In the genomic region with DNA sequence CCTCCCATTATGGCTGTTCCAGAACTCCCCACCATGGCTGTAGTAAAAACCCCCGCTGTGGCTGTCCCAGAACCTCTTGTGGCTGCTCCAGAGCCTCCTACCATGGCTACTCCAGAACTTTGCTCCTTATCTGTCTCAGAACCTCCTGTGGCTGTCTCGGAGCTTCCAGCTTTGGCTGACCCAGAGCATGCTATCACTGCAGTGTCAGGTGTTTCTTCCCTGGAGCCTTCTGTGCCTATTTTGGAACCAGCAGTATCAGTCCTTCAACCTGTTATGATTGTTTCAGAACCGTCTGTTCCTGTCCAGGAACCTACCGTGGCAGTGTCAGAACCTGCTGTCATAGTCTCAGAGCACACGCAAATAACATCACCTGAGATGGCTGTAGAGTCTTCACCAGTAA, we compare ENCODE assay signal across 23 mouse cellular contexts. TPM values are rescaled to one million over a fixed set of nuclear protein-coding genes. Genes with fewer than 3 reads are reported as not detected.
DNase-seq lines count a peak whose midpoint lies in the region; ATAC-seq and TF ChIP-seq lines count a peak whose summit lies in the region.
"Had no signal": no experiment of that assay in that cellular context is flagged by ENCODE, and none has a peak within 500 bp of the region (broad histone marks: within the 10 kb centered on the region; RNA-seq: fewer than 3 reads in every experiment).

No protein-coding gene starts in this region.

- TF ChIP-seq RAD21 in CH12.LX (IDR thresholded peaks at IDR 0.05; ENCODE audit: low read depth, low read length) (no peak), MEL (IDR thresholded peaks at IDR 0.05; ENCODE audit: low read depth, low read length) (no peak)

- in situ Hi-C loops in CH12.LX (cut with MboI; ENCODE audit: low pct_ligation_motif_present, low pct_unique_long_range_greater_than_20kb, low sequenced_read_pairs): no loop called here

- 94% methylated on average over 5 of the region's 5 CpGs for WGBS in intestine, postnatal 0 days
- 95% methylated on average over 5 of the region's 5 CpGs for WGBS in intestine, embryonic 16.5 days
- 92% methylated on average over 5 of the region's 5 CpGs for WGBS in liver, postnatal 0 days (ENCODE audit: insufficient replicate concordance)
- 92% methylated on average over 5 of the region's 5 CpGs for WGBS in liver, embryonic 11.5 days

- no peak for DNase-seq in liver, postnatal 0 days
- no peak for DNase-seq in liver, embryonic 11.5 days (ENCODE audit: low spot score)
- DNase-seq in CH12.LX (ENCODE audit: extremely low read depth): no peak
- no peak for DNase-seq in MEL (ENCODE audit: low read depth, low spot score)
- no peak for DNase-seq in left cerebral cortex, postnatal 4 days
- DNase-seq: adrenal gland, adult 2 months; adrenal gland, postnatal 10 days; adrenal gland, postnatal 25 days; cerebellum, adult 11 months; cerebellum, adult 18-20 months; cerebellum, adult 8-10 months; cerebellum, adult 9-11 months; cerebellum, postnatal 14 days; embryo, embryonic 11 days had no signal

- no peaks in the 10 kb centered on the region for H3K27me3 ChIP-seq in intestine, postnatal 0 days (replicated peaks; ENCODE audit: control insufficient read depth, insufficient read depth, low read length)
- no peaks in the 10 kb centered on the region for H3K27me3 ChIP-seq in intestine, embryonic 16.5 days (replicated peaks; ENCODE audit: control insufficient read depth, insufficient read depth, low read length)
- no peaks in the 10 kb centered on the region for H3K27me3 ChIP-seq in liver, postnatal 0 days (ENCODE audit: insufficient read depth, low read length)
- H3K27me3 ChIP-seq in liver, embryonic 11.5 days (replicated peaks; ENCODE audit: control insufficient read depth, insufficient read depth, low read length): no peaks in the 10 kb centered on the region
- H3K27me3 ChIP-seq in CH12.LX (replicated peaks) (no peaks in the 10 kb centered on the region), MEL (ENCODE audit: control insufficient read depth in 1 of 2, insufficient read depth in 2 of 2, low read length in 2 of 2) (no peaks in the 10 kb centered on the region)
- H3K27me3 ChIP-seq: embryonic facial prominence, embryonic 13.5 days; embryonic facial prominence, embryonic 15.5 days; forebrain, embryonic 12.5 days had no signal

- H3K36me3 ChIP-seq in intestine, postnatal 0 days (ENCODE audit: control insufficient read depth, insufficient read depth): peaks cover 90% of the 10 kb centered on the region
- H3K36me3 ChIP-seq in intestine, embryonic 16.5 days (ENCODE audit: control insufficient read depth, insufficient read depth, low read length): peaks cover 58% of the 10 kb centered on the region
- H3K36me3 ChIP-seq in liver, postnatal 0 days (replicated peaks; ENCODE audit: insufficient read depth, low read length): peaks cover 94% of the 10 kb centered on the region
- peaks cover 73% of the 10 kb centered on the region for H3K36me3 ChIP-seq in liver, embryonic 11.5 days (ENCODE audit: control insufficient read depth, insufficient read depth, low read length)
- H3K36me3 ChIP-seq in CH12.LX (replicated peaks in 1 of 2; ENCODE audit: control insufficient read depth in 1 of 2, insufficient read depth in 1 of 2, low read length in 1 of 2) (peaks cover 83 to 99% of the 10 kb centered on the region in 2 experiments), MEL (ENCODE audit: control insufficient read depth in 1 of 2, insufficient read depth in 2 of 2, low read length in 2 of 2) (peaks cover 6 to 65% of the 10 kb centered on the region in 2 experiments)

- no peak overlapping the region for H3K4me2 ChIP-seq in intestine, postnatal 0 days (replicated peaks; ENCODE audit: low read depth)
- no peak overlapping the region for H3K4me2 ChIP-seq in intestine, embryonic 16.5 days (ENCODE audit: low read depth, low read length)
- H3K4me2 ChIP-seq in liver, postnatal 0 days (ENCODE audit: low read depth, low read length): no peak overlapping the region
- H3K4me2 ChIP-seq in liver, embryonic 11.5 days: no peak overlapping the region
- H3K4me2 ChIP-seq in CH12.LX (ENCODE audit: insufficient read depth, low read depth, poor library complexity, severe bottlenecking): no peak overlapping the region
- H3K4me2 ChIP-seq: embryonic facial prominence, embryonic 13.5 days; embryonic facial prominence, embryonic 15.5 days; forebrain, embryonic 12.5 days had no signal

- no peak overlapping the region for H3K4me3 ChIP-seq in intestine, postnatal 0 days (ENCODE audit: low read depth, low read length)
- no peak overlapping the region for H3K4me3 ChIP-seq in intestine, embryonic 16.5 days (ENCODE audit: low read length)
- H3K4me3 ChIP-seq in liver, postnatal 0 days (ENCODE audit: low read depth, low read length): no peak overlapping the region
- H3K4me3 ChIP-seq in liver, embryonic 11.5 days (ENCODE audit: low read depth, low read length): no peak overlapping the region
- H3K4me3 ChIP-seq in CH12.LX (replicated peaks in 1 of 3; ENCODE audit: low read depth in 2 of 3, low read length in 2 of 3, poor library complexity in 1 of 3): no peak overlapping the region
- H3K4me3 ChIP-seq in MEL (ENCODE audit: control insufficient read depth in 1 of 2, insufficient read depth in 1 of 2, low read depth in 2 of 2, low read length in 2 of 2): no peak overlapping the region
- H3K4me3 ChIP-seq: embryonic facial prominence, embryonic 13.5 days; embryonic facial prominence, embryonic 15.5 days; erythroblast, embryonic 14.5 days; forebrain, embryonic 10.5 days; forebrain, embryonic 12.5 days had no signal

- TF ChIP-seq POLR2A in CH12.LX (IDR thresholded peaks at IDR 0.05; ENCODE audit: low read depth, low read length): no peak
- no peak for TF ChIP-seq POLR2A in MEL (IDR thresholded peaks at IDR 0.05; ENCODE audit: control insufficient read depth in 1 of 2, insufficient read depth in 1 of 2, low read depth in 1 of 2, low read length in 2 of 2, poor library complexity in 1 of 2)

- H3K9ac ChIP-seq in intestine, postnatal 0 days (ENCODE audit: low read depth, low read length): no peak overlapping the region
- no peak overlapping the region for H3K9ac ChIP-seq in intestine, embryonic 16.5 days (ENCODE audit: low read depth, low read length)
- H3K9ac ChIP-seq in liver, postnatal 0 days (replicated peaks): no peak overlapping the region
- no peak overlapping the region for H3K9ac ChIP-seq in liver, embryonic 11.5 days (ENCODE audit: low read depth, low read length)
- H3K9ac ChIP-seq in CH12.LX (ENCODE audit: insufficient read depth, low read depth) (no peak overlapping the region), MEL (ENCODE audit: control insufficient read depth, low read depth, low read length, poor library complexity, severe bottlenecking) (no peak overlapping the region)
- H3K9ac ChIP-seq: embryonic facial prominence, embryonic 13.5 days; embryonic facial prominence, embryonic 15.5 days; forebrain, embryonic 12.5 days had no signal

- no peak for ATAC-seq in intestine, postnatal 0 days
- ATAC-seq in intestine, embryonic 16.5 days: no peak
- ATAC-seq in liver, postnatal 0 days: peak; percentile 11; the same call in 1 of the 2 replicates
- no peak for ATAC-seq in liver, embryonic 11.5 days (replicated peaks; ENCODE audit: low FRiP score)
- ATAC-seq: forebrain, embryonic 14.5 days; forebrain, embryonic 16.5 days had no signal

- dilution Hi-C loops in CH12.LX (cut with MboI; ENCODE audit: extremely low pct_ligation_motif_present, extremely low pct_unique_long_range_greater_than_20kb, low sequenced_read_pairs): no loop called here

- intact Hi-C loops in left cerebral cortex, postnatal 4 days (cut with DNase I): no loop called here

- no peaks in the 10 kb centered on the region for H3K4me1 ChIP-seq in intestine, postnatal 0 days (replicated peaks; ENCODE audit: control insufficient read depth, insufficient read depth, low read length)
- H3K4me1 ChIP-seq in intestine, embryonic 16.5 days (ENCODE audit: control insufficient read depth, insufficient read depth, low read length): no peaks in the 10 kb centered on the region
- no peaks in the 10 kb centered on the region for H3K4me1 ChIP-seq in liver, postnatal 0 days (ENCODE audit: insufficient read depth)
- no peaks in the 10 kb centered on the region for H3K4me1 ChIP-seq in liver, embryonic 11.5 days (replicated peaks; ENCODE audit: control insufficient read depth, insufficient read depth, low read length)
- peaks cover 0 to 17% of the 10 kb centered on the region in 2 experiments; a peak in 2 of 4 replicates for H3K4me1 ChIP-seq in CH12.LX (ENCODE audit: control insufficient read depth in 1 of 2, insufficient read depth in 2 of 2)
- H3K4me1 ChIP-seq in MEL (ENCODE audit: control insufficient read depth in 1 of 2, insufficient read depth in 2 of 2, low read length in 2 of 2): no peaks in the 10 kb centered on the region
- H3K4me1 ChIP-seq: forebrain, embryonic 10.5 days had no signal

- TF ChIP-seq CTCF in intestine, postnatal 0 days (IDR thresholded peaks at IDR 0.05; ENCODE audit: low read depth): no peak
- no peak for TF ChIP-seq CTCF in liver, postnatal 0 days (IDR thresholded peaks at IDR 0.05; ENCODE audit: low read depth)
- TF ChIP-seq CTCF in CH12.LX (conservative IDR thresholded peaks at IDR 0.05 in 1 of 2, IDR thresholded peaks at IDR 0.05 in 1 of 2; ENCODE audit: low read depth in 2 of 2, low read length in 2 of 2): no peak
- no peak for TF ChIP-seq CTCF in MEL (IDR thresholded peaks at IDR 0.05 in 2 of 3, conservative IDR thresholded peaks at IDR 0.05 in 1 of 3; ENCODE audit: control insufficient read depth in 1 of 3, insufficient read depth in 1 of 3, low read depth in 2 of 3, low read length in 3 of 3, poor library complexity in 1 of 3, severe bottlenecking in 1 of 3)

- H3K79me2 ChIP-seq in CH12.LX (replicated peaks; ENCODE audit: control insufficient read depth, extremely low read depth, insufficient read depth, poor library complexity, severe bottlenecking) (peaks cover 93% of the 10 kb centered on the region), MEL (ENCODE audit: control insufficient read depth, insufficient read depth, low read length, poor library complexity) (peaks cover 71% of the 10 kb centered on the region)

- no peak for TF ChIP-seq EP300 in liver, postnatal 0 days (IDR thresholded peaks at IDR 0.05; ENCODE audit: low read depth)
- TF ChIP-seq EP300 in CH12.LX (IDR thresholded peaks at IDR 0.05; ENCODE audit: low read length) (no peak), MEL (IDR thresholded peaks at IDR 0.05; ENCODE audit: low read depth in 1 of 2, low read length in 2 of 2) (no peak)

- no peaks in the 10 kb centered on the region for H3K9me3 ChIP-seq in intestine, postnatal 0 days (ENCODE audit: control insufficient read depth)
- no peaks in the 10 kb centered on the region for H3K9me3 ChIP-seq in intestine, embryonic 16.5 days (ENCODE audit: control insufficient read depth, low read length)
- peaks cover 4% of the 10 kb centered on the region; the same call in 1 of the 2 replicates for H3K9me3 ChIP-seq in liver, postnatal 0 days (ENCODE audit: low read length)
- H3K9me3 ChIP-seq in liver, embryonic 11.5 days (ENCODE audit: control insufficient read depth, low read length): no peaks in the 10 kb centered on the region
- no peaks in the 10 kb centered on the region for H3K9me3 ChIP-seq in CH12.LX (replicated peaks; ENCODE audit: low read length)
- H3K9me3 ChIP-seq in MEL (replicated peaks; ENCODE audit: insufficient read depth, low read length): no peaks in the 10 kb centered on the region
- H3K9me3 ChIP-seq: embryonic facial prominence, embryonic 13.5 days; forebrain, embryonic 12.5 days had no signal

- peak overlapping the region; percentile 11; the same call in 1 of the 2 replicates for H3K27ac ChIP-seq in intestine, postnatal 0 days (ENCODE audit: low read depth, low read length)
- no peak overlapping the region for H3K27ac ChIP-seq in intestine, embryonic 16.5 days (ENCODE audit: low read length)
- no peak overlapping the region for H3K27ac ChIP-seq in liver, postnatal 0 days (ENCODE audit: low read depth)
- no peak overlapping the region for H3K27ac ChIP-seq in liver, embryonic 11.5 days (ENCODE audit: low read depth, low read length)
- H3K27ac ChIP-seq in CH12.LX (ENCODE audit: insufficient read depth, low read depth) (no peak overlapping the region), MEL (ENCODE audit: control insufficient read depth, low read depth, low read length) (no peak overlapping the region)
- H3K27ac ChIP-seq: embryonic facial prominence, embryonic 13.5 days; embryonic facial prominence, embryonic 15.5 days; forebrain, embryonic 10.5 days; forebrain, embryonic 12.5 days had no signal

RNA-seq across cellular contexts. Expression of gene Son, which starts 11.2 kb away (rescaled TPM):
- 71.1 and 83.4 TPM in 2 replicates for polyA plus RNA-seq in intestine, postnatal 0 days (2015; fragmentation: Nextera tagmentation; extraction: Ambion mirVana)
- polyA plus RNA-seq in intestine, embryonic 16.5 days (2015; fragmentation: Nextera tagmentation; extraction: Ambion mirVana): 69.8 and 76.6 TPM in 2 replicates
- polyA plus RNA-seq in liver, postnatal 0 days (2015; fragmentation: Nextera tagmentation; extraction: Ambion mirVana): 44.2 and 45.4 TPM in 2 replicates
- 90.9 and 101 TPM in 2 replicates for polyA plus RNA-seq in liver, embryonic 11.5 days (2014; fragmentation: Nextera tagmentation; extraction: Ambion mirVana)
- 126 and 152 TPM in 2 replicates for total RNA-seq in CH12.LX (2012; rRNA removed)
- total RNA-seq in CH12.LX (2014; rRNA removed): 206 and 235 TPM in 2 replicates
- 237 and 271 TPM in 2 replicates for polyA plus RNA-seq in CH12.LX (2012; ENCODE audit: insufficient read length, low read depth)
- 93.6 and 102 TPM in 2 replicates for total RNA-seq in MEL (2012; rRNA removed)
- polyA plus RNA-seq in MEL (2012; ENCODE audit: insufficient read depth in 1 of 2, insufficient read length in 2 of 2, low read depth in 1 of 2, low replicate concordance in 2 of 2, missing spikeins in 1 of 2): 100 to 1,000 TPM; 157 to 182 TPM
- 100 to 1,000 TPM; 252 to 257 TPM for total RNA-seq in left cerebral cortex, postnatal 4 days (2021)

RNA-seq across cellular contexts. Expression of gene Gart, which starts 11.7 kb away (rescaled TPM):
- polyA plus RNA-seq in intestine, postnatal 0 days (2015; fragmentation: Nextera tagmentation; extraction: Ambion mirVana): 19.0 and 23.8 TPM in 2 replicates
- 85.2 and 99.7 TPM in 2 replicates for polyA plus RNA-seq in intestine, embryonic 16.5 days (2015; fragmentation: Nextera tagmentation; extraction: Ambion mirVana)
- polyA plus RNA-seq in liver, postnatal 0 days (2015; fragmentation: Nextera tagmentation; extraction: Ambion mirVana): 30.3 and 33.4 TPM in 2 replicates
- 227 and 251 TPM in 2 replicates for polyA plus RNA-seq in liver, embryonic 11.5 days (2014; fragmentation: Nextera tagmentation; extraction: Ambion mirVana)
- total RNA-seq in CH12.LX (2012; rRNA removed): 517 and 601 TPM in 2 replicates
- total RNA-seq in CH12.LX (2014; rRNA removed): 347 and 356 TPM in 2 replicates
- polyA plus RNA-seq in CH12.LX (2012; ENCODE audit: insufficient read length, low read depth): 722 and 821 TPM in 2 replicates
- 400 and 417 TPM in 2 replicates for total RNA-seq in MEL (2012; rRNA removed)
- polyA plus RNA-seq in MEL (2012; ENCODE audit: insufficient read depth in 1 of 2, insufficient read length in 2 of 2, low read depth in 1 of 2, low replicate concordance in 2 of 2, missing spikeins in 1 of 2): 100 to 1,000 TPM in 1 of 2 experiments, 10 to 100 TPM in 1; 94.0 to 509 TPM
- total RNA-seq in left cerebral cortex, postnatal 4 days (2021): 10 to 100 TPM; 58.8 to 60.1 TPM

RNA-seq across cellular contexts. Expression of gene Donson, which starts 30.1 kb away (rescaled TPM):
- 6.2 and 6.7 TPM in 2 replicates for polyA plus RNA-seq in intestine, postnatal 0 days (2015; fragmentation: Nextera tagmentation; extraction: Ambion mirVana)
- polyA plus RNA-seq in intestine, embryonic 16.5 days (2015; fragmentation: Nextera tagmentation; extraction: Ambion mirVana): 12.0 and 12.2 TPM in 2 replicates
- polyA plus RNA-seq in liver, postnatal 0 days (2015; fragmentation: Nextera tagmentation; extraction: Ambion mirVana): 12.4 and 14.2 TPM in 2 replicates
- 38.3 and 44.4 TPM in 2 replicates for polyA plus RNA-seq in liver, embryonic 11.5 days (2014; fragmentation: Nextera tagmentation; extraction: Ambion mirVana)
- total RNA-seq in CH12.LX (2012; rRNA removed) (62.5 and 63.2 TPM in 2 replicates), CH12.LX (2014; rRNA removed) (63.9 and 71.5 TPM in 2 replicates), MEL (2012; rRNA removed) (25.4 and 25.7 TPM in 2 replicates)
- polyA plus RNA-seq in CH12.LX (2012; ENCODE audit: insufficient read length, low read depth) (47.6 and 51.9 TPM in 2 replicates), MEL (2012; ENCODE audit: insufficient read depth in 1 of 2, insufficient read length in 2 of 2, low read depth in 1 of 2, low replicate concordance in 2 of 2, missing spikeins in 1 of 2) (10 to 100 TPM in 1 of 2 experiments, not detected in 1; 33.9 TPM)
- 10 to 100 TPM; 32.8 to 37.1 TPM for total RNA-seq in left cerebral cortex, postnatal 4 days (2021)

RNA-seq across cellular contexts. Expression of gene Dnajc28, which starts 39.6 kb away (rescaled TPM):
- polyA plus RNA-seq in intestine, postnatal 0 days (2015; fragmentation: Nextera tagmentation; extraction: Ambion mirVana): 1.0 and 1.5 TPM in 2 replicates
- polyA plus RNA-seq in intestine, embryonic 16.5 days (2015; fragmentation: Nextera tagmentation; extraction: Ambion mirVana): 2.8 TPM in 2 replicates
- 3.6 and 4.3 TPM in 2 replicates for polyA plus RNA-seq in liver, postnatal 0 days (2015; fragmentation: Nextera tagmentation; extraction: Ambion mirVana)
- 2.2 and 3.0 TPM in 2 replicates for polyA plus RNA-seq in liver, embryonic 11.5 days (2014; fragmentation: Nextera tagmentation; extraction: Ambion mirVana)
- total RNA-seq in CH12.LX (2012; rRNA removed): 1.1 and 1.8 TPM in 2 replicates
- 0.97 and 1.2 TPM in 2 replicates for total RNA-seq in CH12.LX (2014; rRNA removed)
- 0.47 and 0.55 TPM in 2 replicates for polyA plus RNA-seq in CH12.LX (2012; ENCODE audit: insufficient read length, low read depth)
- 0.85 and 1.2 TPM in 2 replicates for total RNA-seq in MEL (2012; rRNA removed)
- 1 to 10 TPM in 1 of 2 experiments, not detected in 1; 1.9 TPM for polyA plus RNA-seq in MEL (2012; ENCODE audit: insufficient read depth in 1 of 2, insufficient read length in 2 of 2, low read depth in 1 of 2, low replicate concordance in 2 of 2, missing spikeins in 1 of 2)
- 1 to 10 TPM; 1.8 to 2.8 TPM for total RNA-seq in left cerebral cortex, postnatal 4 days (2021)
